Mouse (Mus musculus) gastrocnemius, postnatal 10 days (tissue): Measurements from ENCODE around the gene Kcnmb3. TPM values are rescaled to one million over a fixed set of nuclear protein-coding genes. Genes with fewer than 3 reads are reported as not detected.

Source experiments
- DNase-seq: peaks from one replicate; pipeline ENCODE4 v3.0.0; 2021; ENCODE audit warnings: mixed read lengths
- long read RNA-seq, 2 experiments: library from polyadenylated mRNA; stranded (forward); transcript quantifications; one replicate each; pipeline ENCODE4 v2.0.0; 2021
- total RNA-seq, 2 experiments: library from RNA; stranded (reverse); gene quantifications; 2 replicates each; pipeline ENCODE4 v1.2.3; 2021

The Kcnmb3 gene
- total RNA-seq = under 1 TPM in 1 of 2 experiments, not detected in 1; 0.25 TPM
- long read RNA-seq, experiment 1 = 0 reads
- long read RNA-seq, experiment 2 = 0 reads

- DNase-seq = no peak
Observed at GRCm38 (mm10) chr3:32492097-32493090, at the start of gene Kcnmb3. TSS of gene Kcnmb3 (minus strand) at chr3:32492231.

- no peak for DNase-seq
Observed at GRCm38 (mm10) chr3:32538091-32538490, 46.1 kb upstream of the Kcnmb3 start.

GRCm38 (mm10) chr3:32537556-32537955 lies 45.5 kb upstream of the Kcnmb3 start:
- DNase-seq = peak; percentile 23

GRCm38 (mm10) chr3:32535692-32536091 lies 43.7 kb upstream of the Kcnmb3 start:
- DNase-seq = no peak

- DNase-seq = no peak
Observed at GRCm38 (mm10) chr3:32530041-32530440, 38.0 kb upstream of the Kcnmb3 start.

GRCm38 (mm10) chr3:32529303-32529898 lies 37.4 kb upstream of the Kcnmb3 start, which contains the start of gene Mfn1:
TSS of gene Mfn1 (plus strand) at chr3:32529465.
- peak; percentile 88 for DNase-seq

- no peak for DNase-seq
Observed at GRCm38 (mm10) chr3:32527181-32527580, 35.1 kb upstream of the Kcnmb3 start.

- DNase-seq = no peak
Observed at GRCm38 (mm10) chr3:32513528-32513927, 21.5 kb upstream of the Kcnmb3 start.

GRCm38 (mm10) chr3:32512686-32513284 lies 20.8 kb upstream of the Kcnmb3 start:
- DNase-seq = no peak

GRCm38 (mm10) chr3:32511191-32511550 lies 19.1 kb upstream of the Kcnmb3 start:
- DNase-seq = no peak

- DNase-seq = peak; percentile 98
Observed at GRCm38 (mm10) chr3:32510375-32511190, 18.6 kb upstream of the Kcnmb3 start.

- DNase-seq = no peak
Observed at GRCm38 (mm10) chr3:32509496-32510374, 17.7 kb upstream of the Kcnmb3 start, which contains the start of gene Zfp639. TSS of gene Zfp639 (plus strand) at chr3:32510259.

GRCm38 (mm10) chr3:32508666-32509324 lies 16.8 kb upstream of the Kcnmb3 start:
- peak; percentile 55 for DNase-seq

- no peak for DNase-seq
Observed at GRCm38 (mm10) chr3:32506366-32507225, 14.6 kb upstream of the Kcnmb3 start.

- no peak for DNase-seq
Observed at GRCm38 (mm10) chr3:32505841-32506240, 13.8 kb upstream of the Kcnmb3 start.

- no peak for DNase-seq
Observed at GRCm38 (mm10) chr3:32500346-32500745, 8.3 kb upstream of the Kcnmb3 start.

GRCm38 (mm10) chr3:32496711-32497070 lies 4.7 kb upstream of the Kcnmb3 start:
- DNase-seq = no peak

GRCm38 (mm10) chr3:32495856-32496710 lies 4.1 kb upstream of the Kcnmb3 start:
- DNase-seq = no peak
